Mouse (Mus musculus) erythroblast, embryonic 14.5 days (primary cell): ENCODE measurements around the gene Pik3r5.

Experiments
- GATA1 ChIP-seq: IDR thresholded peaks from 2 replicates; pipeline ENCODE4 v1.6.1; 2012; ENCODE audit warnings: low read length, inconsistent platforms, mixed read lengths
- TAL1 ChIP-seq: IDR thresholded peaks from 3 replicates; pipeline ENCODE4 v1.6.1; 2012; ENCODE audit warnings: low read length, inconsistent platforms, mixed read lengths

GRCm38 (mm10) chr11:68465090-68465489 lies 33.2 kb downstream of the Pik3r5 start:
- TF ChIP-seq GATA1: no peak
- no peak for TF ChIP-seq TAL1
